Mouse (Mus musculus) hindbrain, embryonic 11.5 days (tissue): ENCODE results near the gene Rpl23a. TPM values are rescaled to one million over a fixed set of nuclear protein-coding genes. Genes with fewer than 3 reads are reported as not detected.
A peak's percentile ranks its signal among the peaks of the same experiment; 100 is the strongest.

Source experiments
- ATAC-seq: fragments of 200-750 bp; cut with Nextera tagmentation; 2 replicates; pipeline ENCODE4 v1.8.0; 2017; ENCODE audit warnings: mild to moderate bottlenecking, moderate TSS enrichment, moderate library complexity; ENCODE audit not compliant: low FRiP score
- DNase-seq: peaks from one replicate; pipeline ENCODE4 v3.0.0-alpha.2; 2015; ENCODE audit warnings: low spot score
- H3K27ac ChIP-seq: fragments of 300-500 bp; sonication (generic); 2 replicates; pipeline ENCODE4 v1.5.1; 2014; ENCODE audit warnings: mild to moderate bottlenecking, low read depth, low read length
- H3K27me3 ChIP-seq: fragments of 300-500 bp; sonication (generic); 2 replicates; pipeline ENCODE4 v1.6.1; 2014; ENCODE audit warnings: mild to moderate bottlenecking, low read length, moderate library complexity, mixed read lengths; ENCODE audit not compliant: control insufficient read depth, insufficient read depth
- H3K36me3 ChIP-seq: fragments of 300-500 bp; sonication (generic); 2 replicates; pipeline ENCODE4 v1.6.1; 2014; ENCODE audit warnings: mild to moderate bottlenecking, low read length, moderate library complexity, mixed read lengths; ENCODE audit not compliant: control insufficient read depth, insufficient read depth
- H3K4me1 ChIP-seq: fragments of 300-500 bp; sonication (generic); replicated peaks from 2 replicates; pipeline ENCODE4 v1.6.1; 2014; ENCODE audit warnings: low read length, mixed read lengths; ENCODE audit not compliant: control insufficient read depth, insufficient read depth
- H3K4me2 ChIP-seq: fragments of 300-500 bp; sonication (generic); replicated peaks from 2 replicates; pipeline ENCODE4 v1.6.1; 2014; ENCODE audit warnings: mild to moderate bottlenecking, low read depth, low read length
- H3K4me3 ChIP-seq: fragments of 300-500 bp; sonication (generic); 2 replicates; pipeline ENCODE4 v1.5.1; 2014; ENCODE audit warnings: low read depth, low read length
- H3K9ac ChIP-seq: fragments of 300-500 bp; sonication (generic); 2 replicates; pipeline ENCODE4 v1.6.1; 2014; ENCODE audit warnings: low read depth, low read length
- H3K9me3 ChIP-seq: fragments of 300-500 bp; sonication (generic); 2 replicates; pipeline ENCODE4 v1.6.1; 2016; ENCODE audit warnings: low read length; ENCODE audit not compliant: control insufficient read depth
- WGBS: fragments of 180-500 bp; shearing (Covaris S2); extraction: QIAGEN DNeasy Blood & Tissue Kit; methylation state at CpG from one replicate; pipeline ENCODE4 v1.1.7; 2014; 5-methylcytosine and 5-hydroxymethylcytosine counted together
- polyA plus RNA-seq: library from polyadenylated mRNA; unstranded; fragments of >200 nt; fragmentation: Nextera tagmentation; extraction: Ambion mirVana; gene quantifications from 2 replicates; pipeline ENCODE4 v1.2.1, GENCODE M21; 2014

Rpl23a gene
- polyA plus RNA-seq, 1 experiment from 2014 or later = 1,191 TPM

DNA sequence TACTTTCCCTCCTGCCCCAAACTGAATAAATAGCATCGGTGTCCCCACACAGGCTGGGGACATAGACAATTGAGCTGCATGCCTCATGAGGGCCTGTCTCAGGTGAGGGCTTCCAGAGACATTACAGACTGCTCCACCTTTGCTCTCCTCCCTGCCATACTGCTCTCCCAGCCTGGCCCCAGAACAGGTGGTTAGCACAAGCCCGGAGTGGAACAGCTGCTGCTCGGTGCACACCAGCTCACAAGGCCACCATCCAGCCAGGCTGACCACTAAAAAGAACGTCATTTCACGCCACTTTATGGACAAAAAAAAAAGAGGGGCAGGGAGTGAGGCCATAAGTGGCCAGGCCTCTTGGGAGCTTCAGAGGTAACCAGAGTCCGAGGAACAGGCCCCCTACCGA is 23.8 kb upstream of the Rpl23a start:
- no peak for ATAC-seq
- Histone ChIP-seq H3K27ac (no peak overlapping the region), H3K4me2 (no peak overlapping the region)

DNA sequence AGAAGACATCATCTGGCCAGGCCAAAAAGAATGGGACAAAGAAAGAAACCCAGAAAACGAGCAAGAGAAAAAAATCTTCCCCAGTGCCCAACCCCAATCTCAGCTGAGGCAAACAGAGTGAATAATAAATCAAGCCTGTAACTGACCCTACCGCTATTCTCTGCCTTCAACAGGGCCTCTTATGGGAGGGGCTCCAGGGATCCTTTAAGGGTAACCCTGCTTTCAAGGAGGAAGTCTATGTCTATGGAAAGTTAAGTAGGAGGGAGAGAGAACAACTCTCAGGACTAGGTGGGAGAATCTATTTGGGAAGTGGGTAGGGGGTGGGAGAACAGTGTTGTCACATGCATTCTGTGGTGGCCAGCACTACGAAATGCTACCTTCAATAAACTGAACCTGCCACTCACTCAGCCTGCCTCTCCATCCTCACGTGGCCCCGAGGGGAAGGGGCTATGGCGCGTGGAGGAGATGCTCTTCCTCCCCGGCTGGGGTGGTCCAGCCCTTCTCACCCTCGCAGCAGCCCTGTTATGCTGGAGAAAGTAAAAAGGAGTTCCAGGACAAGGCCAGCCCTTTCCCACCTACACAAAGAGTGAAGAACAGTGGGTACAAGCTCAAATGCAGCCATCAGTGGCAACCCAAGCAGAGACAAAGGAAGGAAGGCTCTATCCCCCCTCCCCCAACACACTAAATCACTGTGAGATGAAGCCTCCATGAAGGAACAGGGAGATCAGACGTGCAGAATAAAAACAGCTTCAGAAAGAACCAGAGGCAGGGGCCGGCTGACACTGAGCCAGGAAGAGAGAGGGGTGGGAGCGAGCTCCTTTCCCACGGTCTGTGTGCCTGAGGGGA is 22.2 kb upstream of the Rpl23a start:
- Histone ChIP-seq H3K4me1 (no peaks in the 10 kb centered on the region), H3K36me3 (peaks cover 18% of the 10 kb centered on the region), H3K9me3 (no peaks in the 10 kb centered on the region), H3K9ac (0 out of 2 replicates have a peak overlapping the region, but pooled peaks have one; percentile 28), H3K27ac (peak overlapping the region; percentile 44; the same call in 1 of the 2 replicates), H3K27me3 (no peaks in the 10 kb centered on the region), H3K4me2 (no peak overlapping the region), H3K4me3 (no peak overlapping the region)
- 66% methylated on average over 13 of the region's 13 CpGs for WGBS
- ATAC-seq (no peak), DNase-seq (no peak)

More for the DNA sequence above, 23.8 kb upstream of the Rpl23a start:
- no peaks in the 10 kb centered on the region for H3K9me3 ChIP-seq
- H3K4me3 ChIP-seq = no peak overlapping the region
- no peaks in the 10 kb centered on the region for H3K4me1 ChIP-seq
- peaks cover 27% of the 10 kb centered on the region for H3K36me3 ChIP-seq
- no peak for DNase-seq
- no peak overlapping the region for H3K9ac ChIP-seq
- H3K27me3 ChIP-seq = no peaks in the 10 kb centered on the region
- WGBS = 78% methylated on average over 7 of the region's 7 CpGs

DNA sequence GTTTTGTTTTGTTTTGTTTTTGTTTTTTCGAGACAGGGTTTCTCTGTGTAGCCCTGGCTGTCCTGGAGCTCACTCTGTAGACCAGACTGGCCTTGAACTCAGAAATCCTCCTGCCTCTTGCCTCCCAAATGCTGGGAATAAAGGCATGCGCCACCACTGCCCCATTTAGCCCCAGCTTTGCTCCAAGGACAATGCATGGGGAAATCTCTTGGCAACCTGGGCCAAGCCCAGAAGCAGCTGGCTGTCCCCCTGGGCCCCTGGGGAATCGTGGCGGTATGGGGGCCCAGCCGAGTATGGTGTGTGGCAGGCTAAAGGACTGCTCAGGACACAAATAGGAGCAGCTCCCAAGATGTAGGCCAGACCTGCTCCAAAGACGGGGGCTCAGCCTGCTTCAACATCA is 20.9 kb upstream of the Rpl23a start:
- Histone ChIP-seq H3K27ac (no peak overlapping the region), H3K9ac (no peak overlapping the region), H3K4me1 (no peaks in the 10 kb centered on the region), H3K27me3 (no peaks in the 10 kb centered on the region), H3K4me3 (no peak overlapping the region; the same call in 1 of the 2 replicates), H3K36me3 (peaks cover 14% of the 10 kb centered on the region), H3K4me2 (no peak overlapping the region), H3K9me3 (no peaks in the 10 kb centered on the region)
- ATAC-seq (no peak), DNase-seq (no peak)
- WGBS = 82% methylated on average over 6 of the region's 6 CpGs

DNA sequence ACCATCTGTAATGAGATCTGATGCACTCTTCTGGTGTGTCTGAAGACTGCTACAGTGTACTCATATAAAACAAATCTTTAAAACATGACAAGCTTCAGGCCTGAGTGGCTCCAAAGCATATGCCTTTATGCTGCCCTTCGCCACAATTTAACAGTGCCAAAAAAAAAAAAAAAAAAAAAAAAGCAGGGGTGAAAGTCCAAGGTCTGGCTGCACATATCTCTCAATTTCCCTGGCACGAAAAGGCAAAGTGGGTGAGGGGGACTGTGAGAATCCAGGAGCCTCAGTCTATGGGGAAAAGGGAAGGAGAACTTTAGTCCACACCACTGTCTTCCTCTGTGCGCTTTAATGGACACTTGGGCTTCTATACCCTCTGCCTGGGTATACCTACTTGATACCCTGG is 19.0 kb upstream of the Rpl23a start:
- DNase-seq = no peak
- no peaks in the 10 kb centered on the region for H3K9me3 ChIP-seq
- no peak overlapping the region for H3K27ac ChIP-seq
- H3K9ac ChIP-seq = no peak overlapping the region
- H3K4me3 ChIP-seq = no peak overlapping the region
- H3K4me1 ChIP-seq = no peaks in the 10 kb centered on the region
- peaks cover 3% of the 10 kb centered on the region; the same call in 1 of the 2 replicates for H3K36me3 ChIP-seq
- ATAC-seq = no peak
- WGBS = 92% methylated on average over 3 of the region's 3 CpGs
- H3K27me3 ChIP-seq = no peaks in the 10 kb centered on the region
- no peak overlapping the region for H3K4me2 ChIP-seq

DNA sequence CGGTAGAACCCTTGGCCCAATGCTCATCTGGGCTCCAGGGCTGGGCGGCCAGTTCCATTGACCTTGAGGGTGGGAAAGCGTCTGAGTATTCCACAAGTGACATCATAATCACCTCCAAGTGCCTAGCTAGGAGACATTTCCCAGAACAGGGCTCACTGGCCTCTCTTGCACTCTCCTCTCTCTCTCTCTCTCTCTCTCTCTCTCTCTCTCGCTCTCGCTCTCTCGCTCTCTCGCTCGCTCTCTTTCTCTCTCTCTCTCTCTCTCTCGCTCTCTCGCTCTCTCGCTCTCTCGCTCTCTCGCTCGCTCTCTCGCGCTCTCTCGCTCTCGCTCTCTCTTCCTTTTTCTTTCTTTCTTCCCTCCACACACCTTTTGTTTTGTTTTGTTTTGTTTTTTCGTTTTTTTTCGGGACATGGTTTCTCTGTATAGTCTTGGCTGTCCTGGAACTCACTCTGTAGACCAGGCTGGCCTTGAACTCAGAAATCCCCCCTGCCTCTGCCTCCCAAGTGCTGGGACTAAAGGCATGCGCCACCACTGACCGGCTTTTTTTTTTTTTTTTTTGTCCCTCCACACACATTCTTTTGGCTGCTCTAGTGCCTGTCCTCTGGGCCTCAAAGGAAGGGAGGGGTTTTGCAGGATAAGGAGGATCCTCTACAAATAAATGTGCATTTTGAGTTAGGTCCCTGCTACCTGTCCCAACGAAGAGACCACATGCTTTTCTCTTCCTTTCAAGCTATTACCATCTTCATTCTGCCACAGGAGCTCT is 11.9 kb upstream of the Rpl23a start:
- Histone ChIP-seq H3K27me3 (no peaks in the 10 kb centered on the region), H3K9ac (no peak overlapping the region), H3K36me3 (0 out of 2 replicates have a peak, but pooled peaks cover 2% of the 10 kb centered on the region), H3K27ac (no peak overlapping the region), H3K4me3 (peak overlapping the region; percentile 33), H3K4me1 (0 out of 2 replicates have a peak, but pooled peaks cover 2% of the 10 kb centered on the region), H3K4me2 (peak overlapping the region; percentile 39), H3K9me3 (no peaks in the 10 kb centered on the region)
- ATAC-seq (no peak), DNase-seq (no peak)
- 61% methylated on average over 23 of the region's 23 CpGs for WGBS

DNA sequence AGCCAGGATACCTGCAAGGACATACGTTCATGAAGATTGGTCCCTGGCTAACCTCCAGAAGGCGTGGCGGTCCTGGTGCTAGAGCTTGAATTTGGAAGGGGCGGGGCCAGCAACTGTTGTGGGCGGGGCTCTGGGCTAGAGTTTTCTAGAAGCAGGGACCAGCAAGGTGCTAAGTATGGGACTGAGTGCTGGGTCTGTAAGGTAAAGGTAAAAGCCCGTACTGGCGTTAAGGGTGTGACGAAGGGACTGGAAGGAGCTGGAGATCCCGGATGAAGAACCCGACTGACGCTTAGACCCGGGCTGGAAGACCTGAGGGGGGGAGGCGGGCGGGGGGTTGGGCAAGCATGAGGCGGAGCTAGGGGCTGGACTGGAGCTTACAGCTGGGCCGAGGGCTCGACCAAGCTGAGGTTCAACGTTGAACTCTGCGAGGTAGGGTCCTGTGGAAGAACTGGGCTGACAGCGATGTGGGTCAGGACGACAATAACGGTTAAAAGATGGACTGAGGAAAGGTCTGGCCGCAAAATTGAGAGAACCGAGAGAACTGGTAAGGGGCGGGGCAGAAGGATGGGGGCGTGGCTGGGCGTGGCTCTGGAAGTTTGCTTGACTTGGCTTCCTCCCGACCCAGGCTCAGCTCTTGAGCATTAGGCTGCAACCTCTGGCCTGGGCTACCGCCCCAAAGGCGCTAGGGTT is 11.2 kb upstream of the Rpl23a start:
- 4% methylated on average over 30 of the region's 30 CpGs for WGBS
- H3K4me3 ChIP-seq = peak overlapping the region; percentile 33

DNA sequence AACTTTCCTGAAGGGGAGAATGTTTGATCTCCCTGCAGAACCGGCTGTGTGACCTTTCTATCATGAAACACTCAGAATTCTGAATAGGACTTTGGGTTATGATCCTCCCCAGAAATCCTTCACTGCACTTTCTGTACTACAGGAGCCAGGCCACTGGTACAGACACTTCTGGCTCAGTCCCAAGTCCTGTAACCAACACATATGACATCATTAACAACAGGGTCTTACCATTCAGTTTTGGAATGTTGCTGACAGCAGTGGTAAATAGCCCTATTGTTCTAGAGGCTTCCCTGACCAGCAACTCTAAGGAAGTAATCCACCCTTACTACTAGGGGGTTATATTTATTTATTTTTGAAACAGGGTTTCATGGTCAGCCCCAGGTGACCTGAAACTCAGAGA is 9.7 kb upstream of the Rpl23a start, which contains the start of gene Proca1:
TSS of gene Proca1 (plus strand) at position 280 of the 400 bp plus-strand sequence.
- Histone ChIP-seq H3K9me3 (no peaks in the 10 kb centered on the region), H3K4me2 (peak within 1 kb of the TSS; percentile 39; the same call in 1 of the 2 replicates), H3K4me1 (0 out of 2 replicates have a peak, but pooled peaks cover 2% of the 10 kb centered on the region), H3K27me3 (no peaks in the 10 kb centered on the region), H3K36me3 (0 out of 2 replicates have a peak, but pooled peaks cover 2% of the 10 kb centered on the region), H3K9ac (no peak within 1 kb of the TSS), H3K27ac (no peak within 1 kb of the TSS), H3K4me3 (no peak within 1 kb of the TSS)
- ATAC-seq = no peak
- 92% methylated on average over 1 of the region's 1 CpGs for WGBS
- no peak for DNase-seq

More for the DNA sequence above, 11.2 kb upstream of the Rpl23a start:
- ATAC-seq = peak; percentile 65
- Histone ChIP-seq H3K4me2 (peak overlapping the region; percentile 39), H3K27ac (no peak overlapping the region), H3K4me1 (0 out of 2 replicates have a peak, but pooled peaks cover 2% of the 10 kb centered on the region), H3K9ac (no peak overlapping the region), H3K36me3 (0 out of 2 replicates have a peak, but pooled peaks cover 2% of the 10 kb centered on the region), H3K9me3 (no peaks in the 10 kb centered on the region), H3K27me3 (no peaks in the 10 kb centered on the region)
- peak; percentile 74 for DNase-seq

DNA sequence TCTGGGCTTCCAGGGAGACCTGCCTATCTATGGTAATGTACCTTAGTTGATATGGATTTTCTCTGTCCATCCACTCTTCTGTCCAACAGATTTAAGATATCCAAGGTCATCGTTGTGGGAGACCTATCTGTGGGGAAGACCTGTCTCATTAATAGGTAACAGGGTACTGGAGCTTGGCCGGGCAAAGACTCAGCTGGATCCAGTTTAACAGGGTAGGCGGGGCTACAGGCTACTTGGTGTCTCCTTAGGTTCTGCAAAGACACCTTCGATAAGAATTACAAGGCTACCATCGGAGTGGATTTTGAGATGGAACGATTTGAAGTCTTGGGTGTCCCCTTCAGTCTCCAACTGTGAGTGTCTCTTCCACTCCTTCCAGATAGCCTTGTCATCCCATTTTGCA is 6.7 kb upstream of the Rpl23a start:
- no peaks in the 10 kb centered on the region for H3K27me3 ChIP-seq

More for the DNA sequence above, 6.7 kb upstream of the Rpl23a start:
- Histone ChIP-seq H3K9me3 (no peaks in the 10 kb centered on the region), H3K4me3 (no peak overlapping the region; the same call in 1 of the 2 replicates), H3K4me1 (0 out of 2 replicates have a peak, but pooled peaks cover 2% of the 10 kb centered on the region), H3K9ac (0 out of 2 replicates have a peak overlapping the region, but pooled peaks have one; percentile 84), H3K27ac (peak overlapping the region; percentile 94), H3K4me2 (peak overlapping the region; percentile 76), H3K36me3 (0 out of 2 replicates have a peak, but pooled peaks cover 2% of the 10 kb centered on the region)
- WGBS = 72% methylated on average over 6 of the region's 6 CpGs
- DNase-seq (no peak), ATAC-seq (no peak)
